Mouse (Mus musculus): ENCODE results near the gene Lrcol1.

Gene Lrcol1

GRCm38 (mm10) chr5:110344524-110344923 lies at the start of gene Lrcol1:
Gene Lrcol1, plus strand, starts transcription at chr5:110344730.
- DNase-seq = no peak

- DNase-seq = no peak
Observed at GRCm38 (mm10) chr5:110296637-110297036, 47.9 kb upstream of the Lrcol1 start.

- DNase-seq = no peak
Observed at GRCm38 (mm10) chr5:110300591-110300990, 43.9 kb upstream of the Lrcol1 start.

- no peak for DNase-seq
Observed at GRCm38 (mm10) chr5:110308861-110309260, 35.7 kb upstream of the Lrcol1 start.

GRCm38 (mm10) chr5:110313127-110313526 lies 31.4 kb upstream of the Lrcol1 start:
- DNase-seq = no peak

- DNase-seq = peak; percentile 15 to 48
Observed at GRCm38 (mm10) chr5:110330508-110330907, 14.0 kb upstream of the Lrcol1 start.

- no peak for DNase-seq
Observed at GRCm38 (mm10) chr5:110338792-110339191, 5.7 kb upstream of the Lrcol1 start.

- DNase-seq = peak; percentile 66 to 76
Observed at GRCm38 (mm10) chr5:110342648-110343284, 1.8 kb upstream of the Lrcol1 start, which contains the start of gene P2rx2. Gene P2rx2, minus strand, starts transcription at chr5:110343212.

- no peak for DNase-seq
Observed at GRCm38 (mm10) chr5:110345553-110345952, 1.0 kb downstream of the Lrcol1 start.

GRCm38 (mm10) chr5:110347006-110347405 lies 2.5 kb downstream of the Lrcol1 start:
- DNase-seq = no peak

GRCm38 (mm10) chr5:110354716-110355115 lies 10.2 kb downstream of the Lrcol1 start:
- DNase-seq = peak in 1 of 2 experiments; percentile 72

GRCm38 (mm10) chr5:110357531-110358179 lies 13.1 kb downstream of the Lrcol1 start:
- peak; percentile 81 to 93 for DNase-seq

- no peak for DNase-seq
Observed at GRCm38 (mm10) chr5:110361465-110361864, 16.9 kb downstream of the Lrcol1 start.

- no peak for DNase-seq
Observed at GRCm38 (mm10) chr5:110362813-110363178, 18.3 kb downstream of the Lrcol1 start.

GRCm38 (mm10) chr5:110363179-110363821 lies 18.8 kb downstream of the Lrcol1 start:
- DNase-seq = peak; percentile 67 to 82

GRCm38 (mm10) chr5:110363822-110364545 lies 19.5 kb downstream of the Lrcol1 start:
- no peak for DNase-seq

- peak; percentile 73 to 86 for DNase-seq
Observed at GRCm38 (mm10) chr5:110376802-110377433, 32.4 kb downstream of the Lrcol1 start.

- no peak for DNase-seq
Observed at GRCm38 (mm10) chr5:110378181-110378583, 33.7 kb downstream of the Lrcol1 start.

GRCm38 (mm10) chr5:110379086-110379485 lies 34.6 kb downstream of the Lrcol1 start:
- DNase-seq = no peak

GRCm38 (mm10) chr5:110379823-110380222 lies 35.3 kb downstream of the Lrcol1 start:
- DNase-seq = no peak

GRCm38 (mm10) chr5:110384491-110384890 lies 40.0 kb downstream of the Lrcol1 start:
- DNase-seq = no peak

- no peak for DNase-seq
Observed at GRCm38 (mm10) chr5:110385263-110385662, 40.7 kb downstream of the Lrcol1 start.

Measured in kidney, postnatal 25 days (tissue).